8 mouse cellular contexts compared by ENCODE assay signal in the genomic region with DNA sequence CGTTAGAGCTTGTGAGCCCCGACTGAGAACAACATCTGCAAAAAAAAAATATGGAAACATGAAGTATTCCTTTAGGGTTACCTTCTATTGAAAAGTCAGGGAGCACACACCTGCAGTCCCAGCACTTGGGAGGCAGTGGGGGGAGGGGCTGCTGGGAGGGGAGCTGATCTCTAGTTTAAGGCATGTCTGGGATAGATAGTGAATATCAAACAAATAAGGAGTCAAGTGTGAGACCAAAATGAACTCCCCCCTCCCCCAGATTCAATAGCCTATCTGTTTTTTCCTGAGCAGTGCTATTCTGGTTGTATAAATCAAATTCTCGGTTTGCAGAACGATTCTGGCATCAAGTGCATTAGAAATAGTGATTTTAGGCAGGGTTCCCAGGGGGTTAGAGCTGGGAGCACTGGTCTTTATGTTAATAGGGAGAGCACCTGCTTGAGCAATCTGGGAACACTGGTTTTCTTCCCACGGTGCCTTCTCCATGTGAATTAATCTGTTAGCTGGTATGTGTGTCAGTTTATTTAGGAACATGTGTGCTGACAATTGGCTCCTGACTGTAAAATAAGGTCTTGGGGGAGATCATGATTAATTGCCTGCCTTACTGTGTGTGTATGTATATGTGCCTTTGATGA.
DNase-seq lines count a peak whose midpoint lies in the region; ATAC-seq and TF ChIP-seq lines count a peak whose summit lies in the region.

No protein-coding gene starts in this region.

- TF ChIP-seq EP300 in heart, postnatal 0 days (IDR thresholded peaks at IDR 0.05; ENCODE audit: low read depth): no peak

- 33% methylated on average over 5 of the region's 5 CpGs for WGBS in heart, postnatal 0 days
- WGBS in forebrain, embryonic 15.5 days: 8% methylated on average over 5 of the region's 5 CpGs
- 10% methylated on average over 5 of the region's 5 CpGs for WGBS in midbrain, embryonic 13.5 days

- no peaks in the 10 kb centered on the region for H3K36me3 ChIP-seq in heart, postnatal 0 days (replicated peaks; ENCODE audit: control insufficient read depth, insufficient read depth, low read length)
- H3K36me3 ChIP-seq in ES-E14 (ENCODE audit: control insufficient read depth, insufficient read depth, low read length, poor library complexity, severe bottlenecking): no peaks in the 10 kb centered on the region
- H3K36me3 ChIP-seq in forebrain, embryonic 15.5 days: no peaks in the 10 kb centered on the region
- no peaks in the 10 kb centered on the region for H3K36me3 ChIP-seq in midbrain, embryonic 13.5 days

- H3K4me3 ChIP-seq in heart, postnatal 0 days (ENCODE audit: low read depth, low read length): no peak overlapping the region
- H3K4me3 ChIP-seq in ES-E14 (ENCODE audit: insufficient read depth in 1 of 2, low read depth in 1 of 2, low read length in 2 of 2, poor library complexity in 1 of 2, severe bottlenecking in 1 of 2): peak overlapping the region; percentile 18 to 47; a peak in 2 of 4 replicates
- no peak overlapping the region for H3K4me3 ChIP-seq in forebrain, embryonic 15.5 days
- H3K4me3 ChIP-seq in midbrain, embryonic 13.5 days (replicated peaks): no peak overlapping the region

- H3K27ac ChIP-seq in heart, postnatal 0 days (ENCODE audit: low read depth): peak overlapping the region; percentile 77; the same call in 1 of the 2 replicates
- peak overlapping the region; percentile 86; the same call in 1 of the 2 replicates for H3K27ac ChIP-seq in ES-E14 (ENCODE audit: insufficient read depth, low read depth, low read length, poor library complexity, severe bottlenecking)
- peak overlapping the region; percentile 68 for H3K27ac ChIP-seq in forebrain, embryonic 15.5 days (replicated peaks)
- peak overlapping the region; percentile 76 for H3K27ac ChIP-seq in midbrain, embryonic 13.5 days

- ATAC-seq in heart, postnatal 0 days (ENCODE audit: insufficient read depth, low read depth): no peak
- ATAC-seq in forebrain, embryonic 15.5 days (replicated peaks): no peak
- no peak for ATAC-seq in midbrain, embryonic 13.5 days

- no peak overlapping the region for H3K9ac ChIP-seq in heart, postnatal 0 days (replicated peaks; ENCODE audit: low read depth, low read length)
- peak overlapping the region; percentile 10; the same call in 1 of the 2 replicates for H3K9ac ChIP-seq in ES-E14 (ENCODE audit: insufficient read depth, low read depth, low read length, poor library complexity, severe bottlenecking)
- H3K9ac ChIP-seq in forebrain, embryonic 15.5 days (replicated peaks): peak overlapping the region; percentile 50; the same call in 1 of the 2 replicates
- H3K9ac ChIP-seq in midbrain, embryonic 13.5 days (replicated peaks): 0 out of 2 replicates have a peak overlapping the region, but pooled peaks have one; percentile 45

- H3K27me3 ChIP-seq in heart, postnatal 0 days (ENCODE audit: control insufficient read depth, insufficient read depth, low read length): peaks cover 41% of the 10 kb centered on the region
- H3K27me3 ChIP-seq in forebrain, embryonic 15.5 days: no peaks in the 10 kb centered on the region
- H3K27me3 ChIP-seq in midbrain, embryonic 13.5 days: 0 out of 2 replicates have a peak, but pooled peaks cover 8% of the 10 kb centered on the region

- peaks cover 27% of the 10 kb centered on the region for H3K4me1 ChIP-seq in heart, postnatal 0 days (ENCODE audit: control insufficient read depth, insufficient read depth)
- H3K4me1 ChIP-seq in ES-E14 (ENCODE audit: control insufficient read depth in 2 of 2, insufficient read depth in 2 of 2, low read length in 2 of 2, poor library complexity in 1 of 2): peaks cover 23 to 33% of the 10 kb centered on the region in 2 experiments
- peaks cover 63% of the 10 kb centered on the region for H3K4me1 ChIP-seq in forebrain, embryonic 15.5 days
- peaks cover 67% of the 10 kb centered on the region for H3K4me1 ChIP-seq in midbrain, embryonic 13.5 days (replicated peaks)

- no peak for DNase-seq in heart, postnatal 0 days (ENCODE audit: low spot score)
- no peak for DNase-seq in heart, adult 8-10 months (ENCODE audit: low spot score)
- DNase-seq in ES-E14 (ENCODE audit: low read depth, low spot score): no peak
- no peak for DNase-seq in spleen, postnatal 36 days (ENCODE audit: low spot score in 2 of 2)
- DNase-seq in urinary bladder, postnatal 36 days (ENCODE audit: low spot score in 2 of 2): no peak
- no peak for DNase-seq in kidney, postnatal 36 days

- in situ Hi-C loops in ES-E14 (cut with MboI; ENCODE audit: low sequenced_read_pairs in 2 of 2, unreplicated experiment in 2 of 2): no loop called here

- TF ChIP-seq CTCF in heart, postnatal 0 days (IDR thresholded peaks at IDR 0.05; ENCODE audit: low read depth): no peak

- no peaks in the 10 kb centered on the region for H3K9me3 ChIP-seq in heart, postnatal 0 days (replicated peaks; ENCODE audit: control insufficient read depth, low read length)
- no peaks in the 10 kb centered on the region for H3K9me3 ChIP-seq in ES-E14 (ENCODE audit: control insufficient read depth, insufficient read depth, low read depth, low read length)
- H3K9me3 ChIP-seq in forebrain, embryonic 15.5 days: no peaks in the 10 kb centered on the region
- no peaks in the 10 kb centered on the region for H3K9me3 ChIP-seq in midbrain, embryonic 13.5 days

- peak overlapping the region; percentile 67; the same call in 1 of the 2 replicates for H3K4me2 ChIP-seq in heart, postnatal 0 days (ENCODE audit: low read depth, low read length)
- H3K4me2 ChIP-seq in forebrain, embryonic 15.5 days (replicated peaks): peak overlapping the region; percentile 67; the same call in 1 of the 2 replicates
- H3K4me2 ChIP-seq in midbrain, embryonic 13.5 days (replicated peaks): peak overlapping the region; percentile 53

TF ChIP-seq in ES-E14, 5 proteins besides CTCF, POLR2A, EP300 and RAD21:
- TF ChIP-seq HCFC1 (IDR thresholded peaks at IDR 0.05; ENCODE audit: borderline replicate concordance, insufficient read depth, low read length) (no peak), CHD2 (IDR thresholded peaks at IDR 0.05; ENCODE audit: low read depth, low read length) (no peak), ZNF384 (IDR thresholded peaks at IDR 0.05; ENCODE audit: low read depth, low read length) (no peak)

Comparison
In these comparisons a context has a peak if more than half of its experiments do, and no peak if none do; other contexts are left out.
1. H3K4me3 ChIP-seq: peak in ES-E14 (2 of 2); none in heart, postnatal 0 days (single experiment), forebrain, embryonic 15.5 days (single experiment) and midbrain, embryonic 13.5 days (single experiment).
2. Peak in every context shown above with its lines, with median percentiles within 50 percentile points of each other: H3K27ac ChIP-seq and H3K4me2 ChIP-seq.